Mouse (Mus musculus) embryonic stem cell, embryonic (primary cell): ENCODE data around the gene Stard10.

Experiments
- CTCF ChIA-PET, 4 experiments: fragments of 300-600 bp in 2 of 4; fragments of 350-600 bp in 2 of 4; sonication (Branson Sonifier 250); formaldehyde crosslinking; loops; one replicate each; lab custom pipeline; 2022; ENCODE audit warnings: inconsistent platforms in 2 of 4; lab: Charles Lee
- POLR2A ChIA-PET, 4 experiments: fragments of 300-600 bp in 2 of 4; fragments of 350-600 bp in 2 of 4; sonication (Branson Sonifier 250); formaldehyde crosslinking; loops; one replicate each; lab custom pipeline; 2022; ENCODE audit warnings: antibody characterized with exemption in 4 of 4, inconsistent platforms in 1 of 4; lab: Charles Lee

Gene Stard10

GRCm38 (mm10) chr7:101317014-101317413 lies at the start of gene Stard10:
Gene Stard10 (plus strand): TSS chr7:101317086.
- ChIA-PET CTCF (interaction anchor here in 3 of 4 experiments (0.6 to 2.2 kb wide), 4 partner anchors 28 to 96 kb away, joined by 3 to 9 read pairs (median 5); no protein-coding TSS in a partner anchor), POLR2A (interaction anchor here in 1 of 4 experiments (1.8 kb wide), 1 partner anchor 12 kb away, joined by 5 read pairs; no protein-coding TSS in a partner anchor)

GRCm38 (mm10) chr7:101267457-101268259 lies 49.2 kb upstream of the Stard10 start:
- ChIA-PET CTCF (interaction anchor here in 1 of 4 experiments (0.6 kb wide), 1 partner anchor 1277 kb away, joined by 3 read pairs; no protein-coding TSS in a partner anchor), POLR2A (interaction anchor here in 2 of 4 experiments (0.6 to 0.7 kb wide), 2 partner anchors 160 to 903 kb away, joined by 3 read pairs; no protein-coding TSS in a partner anchor)

- POLR2A ChIA-PET, result interaction anchor here in 1 of 4 experiments (0.6 to 1.4 kb wide), 2 partner anchors 163 to 626 kb away, joined by 3 read pairs; no protein-coding TSS in a partner anchor
- CTCF ChIA-PET, result interaction anchor here in 2 of 4 experiments (0.6 to 1.6 kb wide), 4 partner anchors 12 to 404 kb away, joined by 3 to 4 read pairs (median 3); no protein-coding TSS in a partner anchor
These were observed 45.3 kb upstream of the Stard10 start for GRCm38 (mm10) chr7:101271602-101272001.

- ChIA-PET POLR2A (interaction anchor here in 2 of 4 experiments (0.6 to 1.4 kb wide), 3 partner anchors 11 to 625 kb away, joined by 3 read pairs; no protein-coding TSS in a partner anchor), CTCF (interaction anchor here in 1 of 4 experiments (1.6 kb wide), 1 partner anchor 212 kb away, joined by 4 read pairs; no protein-coding TSS in a partner anchor)
These were observed 44.3 kb upstream of the Stard10 start for GRCm38 (mm10) chr7:101272466-101273160.

- POLR2A ChIA-PET, result interaction anchor here in 2 of 4 experiments (0.6 to 1.7 kb wide), 3 partner anchors 9 to 47 kb away, joined by 3 to 8 read pairs (median 4); no protein-coding TSS in a partner anchor
- CTCF ChIA-PET, result interaction anchor here in 3 of 4 experiments (0.6 to 2.2 kb wide), 7 partner anchors 11 to 222 kb away, joined by 3 to 7 read pairs (median 3); no protein-coding TSS in a partner anchor
These were observed 34.2 kb upstream of the Stard10 start for GRCm38 (mm10) chr7:101282721-101283120.

GRCm38 (mm10) chr7:101284504-101284903 lies 32.4 kb upstream of the Stard10 start:
- ChIA-PET CTCF (no interaction called here), POLR2A (interaction anchor here in 1 of 4 experiments (1.0 to 1.7 kb wide), 2 partner anchors 9 to 11 kb away, joined by 3 to 8 read pairs; no protein-coding TSS in a partner anchor)

- CTCF ChIA-PET, result interaction anchor here in 3 of 4 experiments (0.6 to 2.6 kb wide), 7 partner anchors 10 to 226 kb away, joined by 3 to 18 read pairs (median 9); no protein-coding TSS in a partner anchor
- POLR2A ChIA-PET, result interaction anchor here in 1 of 4 experiments (1.6 kb wide), 1 partner anchor 9 kb away, joined by 5 read pairs; no protein-coding TSS in a partner anchor
These were observed 30.0 kb upstream of the Stard10 start for GRCm38 (mm10) chr7:101286891-101287290.

GRCm38 (mm10) chr7:101287820-101288219 lies 29.1 kb upstream of the Stard10 start:
- ChIA-PET POLR2A (interaction anchor here in 2 of 4 experiments (0.9 to 1.6 kb wide), 5 partner anchors 8 to 180 kb away, joined by 3 to 5 read pairs (median 5); partner anchors contain the start of gene Atg16l2 (in 2 of the 2)), CTCF (interaction anchor here (0.5 to 2.6 kb wide), 31 partner anchors 9 to 1236 kb away, joined by 3 to 18 read pairs (median 4); partner anchors contain the start of gene Fchsd2 (in 1 of the 4))

GRCm38 (mm10) chr7:101288436-101288835 lies 28.4 kb upstream of the Stard10 start:
- ChIA-PET CTCF (interaction anchor here (0.5 to 2.6 kb wide), 66 partner anchors 8 to 1960 kb away, joined by 3 to 18 read pairs (median 4); partner anchors contain the start of genes Atg16l2 (in 1 of the 4) and Stard10 (in 1 of the 4)), POLR2A (interaction anchor here in 3 of 4 experiments (0.7 to 1.3 kb wide), 6 partner anchors 8 to 378 kb away, joined by 3 to 5 read pairs (median 3); partner anchors contain the start of gene Atg16l2 (in 2 of the 3))

- CTCF ChIA-PET, result interaction anchor here in 2 of 4 experiments (1.1 to 2.9 kb wide), 3 partner anchors 12 to 229 kb away, joined by 3 to 9 read pairs (median 3); partner anchors contain the start of gene Atg16l2 (in 1 of the 2)
These were observed 26.5 kb upstream of the Stard10 start for GRCm38 (mm10) chr7:101290401-101290800.

GRCm38 (mm10) chr7:101291211-101291610 lies 25.7 kb upstream of the Stard10 start:
- CTCF ChIA-PET, result interaction anchor here in 2 of 4 experiments (0.7 to 2.9 kb wide), 4 partner anchors 11 to 230 kb away, joined by 3 to 9 read pairs (median 3); partner anchors contain the start of gene Atg16l2 (in 1 of the 2)
- POLR2A ChIA-PET, result interaction anchor here in 2 of 4 experiments (0.8 to 1.8 kb wide), 3 partner anchors 10 to 183 kb away, joined by 3 to 7 read pairs (median 3); partner anchors contain the start of gene Atg16l2 (in 1 of the 2)

More at GRCm38 (mm10) chr7:101290401-101290800, 26.5 kb upstream of the Stard10 start:
- POLR2A ChIA-PET, result interaction anchor here in 2 of 4 experiments (0.8 to 1.8 kb wide), 3 partner anchors 11 to 182 kb away, joined by 3 to 7 read pairs (median 3); partner anchors contain the start of gene Atg16l2 (in 1 of the 2)

- ChIA-PET CTCF (interaction anchor here in 2 of 4 experiments (0.7 to 2.9 kb wide), 5 partner anchors 10 to 344 kb away, joined by 3 to 9 read pairs (median 3); partner anchors contain the start of gene Atg16l2 (in 2 of the 2)), POLR2A (interaction anchor here in 1 of 4 experiments (1.0 to 1.8 kb wide), 2 partner anchors 10 to 17 kb away, joined by 3 to 7 read pairs; partner anchors contain the start of gene Atg16l2)
These were observed 25.2 kb upstream of the Stard10 start for GRCm38 (mm10) chr7:101291641-101292040.

- CTCF ChIA-PET, result interaction anchor here in 2 of 4 experiments (1.0 to 2.9 kb wide), 4 partner anchors 10 to 345 kb away, joined by 3 to 9 read pairs (median 5); partner anchors contain the start of gene Atg16l2 (in 2 of the 2)
- POLR2A ChIA-PET, result interaction anchor here in 1 of 4 experiments (1.8 kb wide), 1 partner anchor 10 kb away, joined by 7 read pairs; the partner anchor contains the start of gene Atg16l2
These were observed 24.8 kb upstream of the Stard10 start for GRCm38 (mm10) chr7:101292086-101292485.

- ChIA-PET POLR2A (interaction anchor here in 1 of 4 experiments (0.7 kb wide), 1 partner anchor 69 kb away, joined by 4 read pairs; no protein-coding TSS in a partner anchor), CTCF (interaction anchor here in 2 of 4 experiments (1.1 to 2.6 kb wide), 2 partner anchors 9 to 345 kb away, joined by 3 to 7 read pairs; partner anchors contain the start of gene Atg16l2 (in 1 of the 2))
These were observed 24.2 kb upstream of the Stard10 start for GRCm38 (mm10) chr7:101292696-101293095.

GRCm38 (mm10) chr7:101293138-101293537 lies 23.7 kb upstream of the Stard10 start:
- ChIA-PET POLR2A (interaction anchor here in 2 of 4 experiments (0.7 to 1.3 kb wide), 3 partner anchors 8 to 185 kb away, joined by 3 to 4 read pairs (median 4); no protein-coding TSS in a partner anchor), CTCF (interaction anchor here in 2 of 4 experiments (0.6 to 2.6 kb wide), 4 partner anchors 9 to 120 kb away, joined by 3 to 7 read pairs (median 4); partner anchors contain the start of gene Atg16l2 (in 1 of the 2))

GRCm38 (mm10) chr7:101293611-101294010 lies 23.3 kb upstream of the Stard10 start:
- POLR2A ChIA-PET, result interaction anchor here in 2 of 4 experiments (0.6 to 4.6 kb wide), 6 partner anchors 9 to 362 kb away, joined by 3 to 19 read pairs (median 4); no protein-coding TSS in a partner anchor
- CTCF ChIA-PET, result interaction anchor here in 3 of 4 experiments (0.6 to 2.6 kb wide), 7 partner anchors 8 to 237 kb away, joined by 3 to 7 read pairs (median 3); partner anchors contain the start of gene Atg16l2 (in 1 of the 3)
